Mouse (Mus musculus) small intestine, adult 2 months (tissue): Measurements from ENCODE around the gene Rhoa. TPM values are rescaled to one million over a fixed set of nuclear protein-coding genes. Genes with fewer than 3 reads are reported as not detected.

Source experiments
- H3K27ac ChIP-seq: fragments of 200-500 bp; 2 replicates; pipeline ENCODE4 v1.5.1; 2012; ENCODE audit warnings: low read depth, low read length, control low read depth, inconsistent platforms; ENCODE audit not compliant: insufficient read depth
- H3K27me3 ChIP-seq: fragments of 200-500 bp; 2 replicates; pipeline ENCODE4 v1.6.1; 2012; ENCODE audit warnings: mild to moderate bottlenecking, moderate library complexity, low read length, inconsistent platforms; ENCODE audit not compliant: control insufficient read depth, insufficient read depth
- H3K36me3 ChIP-seq: fragments of 200-500 bp; 2 replicates; pipeline ENCODE4 v1.6.1; 2012; ENCODE audit warnings: mild to moderate bottlenecking, low read length, control low read depth, inconsistent platforms; ENCODE audit not compliant: control insufficient read depth, insufficient read depth
- H3K4me1 ChIP-seq: fragments of 200-500 bp; 2 replicates; pipeline ENCODE4 v1.6.1; 2012; ENCODE audit warnings: low read length, inconsistent platforms, mixed read lengths; ENCODE audit not compliant: control insufficient read depth, insufficient read depth, insufficient read length
- H3K4me3 ChIP-seq: fragments of 200-500 bp; 2 replicates; pipeline ENCODE4 v1.5.1; 2012; ENCODE audit warnings: low read depth, mild to moderate bottlenecking, control low read depth, inconsistent platforms, low read length, moderate library complexity
- CTCF ChIP-seq: fragments of 200-500 bp; IDR thresholded peaks from 2 replicates; pipeline ENCODE4 v1.5.1; 2012; ENCODE audit warnings: low read depth, mild to moderate bottlenecking, control low read depth, inconsistent platforms, low read length, moderate library complexity, mixed read lengths; ENCODE audit not compliant: insufficient replicate concordance, insufficient read length; ENCODE audit errors: extremely low read depth
- POLR2A ChIP-seq: fragments of 200-500 bp; IDR thresholded peaks from 2 replicates; pipeline ENCODE4 v1.6.1; 2012; ENCODE audit warnings: low read depth, mild to moderate bottlenecking, control low read depth, inconsistent platforms, low read length, moderate library complexity
- WGBS: fragments of 180-500 bp; shearing (Covaris S2); methylation state at CpG from one replicate; pipeline ENCODE4 v1.1.7; 2018; 5-methylcytosine and 5-hydroxymethylcytosine counted together
- polyA plus RNA-seq: library from polyadenylated mRNA; depleted of rRNA; stranded (reverse); fragments of >200 nt; gene quantifications from 2 replicates; pipeline ENCODE4 v1.2.3, GENCODE M21; 2012

Rhoa gene
- polyA plus RNA-seq, 1 experiment, result 70.2 TPM

DNA sequence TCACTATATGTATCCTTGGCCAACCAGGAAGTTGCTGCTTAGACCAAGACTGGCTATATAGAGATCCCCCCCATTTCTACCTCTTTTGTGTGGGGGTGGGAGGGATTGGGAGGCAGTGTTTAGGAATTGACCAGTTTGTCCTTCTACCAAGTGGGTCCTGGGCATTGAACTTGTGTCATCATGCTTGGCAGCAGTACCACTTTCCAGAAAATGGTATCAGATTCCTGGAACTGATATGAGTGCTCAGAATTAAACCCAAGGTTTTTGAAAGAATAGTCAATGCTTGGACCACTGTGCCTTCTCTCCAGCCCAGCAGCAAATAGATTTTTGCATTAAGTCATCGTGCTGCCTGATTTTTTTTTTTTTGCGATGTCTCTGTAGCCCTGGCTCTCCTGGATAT is 19.9 kb downstream of the Rhoa start:
- H3K27me3 ChIP-seq, result no peaks in the 10 kb centered on the region
- peaks cover 2% of the 10 kb centered on the region; the same call in 1 of the 2 replicates for H3K4me1 ChIP-seq
- TF ChIP-seq CTCF (no peak), POLR2A (no peak)
- H3K4me3 ChIP-seq, result no peak overlapping the region
- H3K36me3 ChIP-seq, result peaks cover 35% of the 10 kb centered on the region
- 94% methylated on average over 2 of the region's 2 CpGs for WGBS
- no peak overlapping the region for H3K27ac ChIP-seq

DNA sequence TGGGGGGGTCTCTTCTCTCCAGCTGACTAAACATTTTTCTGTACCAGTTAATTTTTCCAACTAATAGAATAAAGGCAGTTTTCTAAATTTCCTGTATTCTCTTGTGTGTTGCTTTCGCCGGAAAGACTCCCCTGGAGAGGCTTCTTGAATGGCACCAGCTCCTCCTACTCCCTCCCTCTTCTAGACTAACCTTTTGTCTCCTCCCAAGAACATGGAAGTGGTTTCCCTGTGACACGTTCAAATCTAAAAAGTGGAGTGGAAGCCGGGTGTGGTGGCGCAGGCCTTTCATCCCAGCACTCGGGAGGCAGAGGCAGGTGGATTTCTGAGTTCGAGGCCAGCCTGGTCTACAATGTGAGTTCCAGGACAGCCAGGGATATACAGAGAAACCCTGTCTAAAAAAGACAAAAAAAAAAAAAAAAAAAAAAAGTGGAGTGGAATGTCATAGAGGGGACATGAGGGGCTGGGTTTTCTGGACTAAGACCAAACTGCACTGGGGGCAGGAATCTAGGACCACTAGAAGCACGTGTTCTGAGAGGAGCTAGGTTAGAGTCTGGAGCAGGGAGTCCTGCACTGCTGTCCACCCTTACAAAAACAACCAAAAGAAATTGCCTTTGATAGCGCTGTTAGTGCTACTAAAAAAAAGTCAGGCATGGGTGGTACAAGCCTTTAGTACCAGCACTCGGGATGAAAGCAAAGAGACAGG is 32.1 kb downstream of the Rhoa start:
- Histone ChIP-seq H3K27me3 (no peaks in the 10 kb centered on the region), H3K4me1 (peaks cover 19% of the 10 kb centered on the region; the same call in 1 of the 2 replicates), H3K4me3 (no peak overlapping the region), H3K27ac (peak overlapping the region; percentile 80), H3K36me3 (peaks cover 28% of the 10 kb centered on the region)
- WGBS, result 55% methylated on average over 10 of the region's 10 CpGs
- TF ChIP-seq POLR2A, result no peak
- no peak for TF ChIP-seq CTCF

DNA sequence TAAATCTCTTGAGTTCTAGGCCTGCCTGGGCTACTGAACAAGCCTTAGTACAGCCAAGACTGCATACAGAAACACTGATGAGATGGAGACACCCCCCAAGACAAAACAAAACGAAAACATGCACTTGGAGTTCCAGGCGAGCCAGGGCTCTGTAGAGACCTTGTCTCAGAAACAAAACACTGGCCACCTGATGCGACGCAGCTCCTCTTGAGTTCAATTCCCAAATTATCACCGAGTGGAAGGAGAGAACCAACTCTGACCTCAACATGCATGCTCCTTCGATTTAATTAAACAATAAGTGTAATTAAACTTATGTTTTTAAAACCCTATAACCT is 32.6 kb downstream of the Rhoa start:
- H3K36me3 ChIP-seq, result peaks cover 24% of the 10 kb centered on the region
- H3K27me3 ChIP-seq, result no peaks in the 10 kb centered on the region

DNA sequence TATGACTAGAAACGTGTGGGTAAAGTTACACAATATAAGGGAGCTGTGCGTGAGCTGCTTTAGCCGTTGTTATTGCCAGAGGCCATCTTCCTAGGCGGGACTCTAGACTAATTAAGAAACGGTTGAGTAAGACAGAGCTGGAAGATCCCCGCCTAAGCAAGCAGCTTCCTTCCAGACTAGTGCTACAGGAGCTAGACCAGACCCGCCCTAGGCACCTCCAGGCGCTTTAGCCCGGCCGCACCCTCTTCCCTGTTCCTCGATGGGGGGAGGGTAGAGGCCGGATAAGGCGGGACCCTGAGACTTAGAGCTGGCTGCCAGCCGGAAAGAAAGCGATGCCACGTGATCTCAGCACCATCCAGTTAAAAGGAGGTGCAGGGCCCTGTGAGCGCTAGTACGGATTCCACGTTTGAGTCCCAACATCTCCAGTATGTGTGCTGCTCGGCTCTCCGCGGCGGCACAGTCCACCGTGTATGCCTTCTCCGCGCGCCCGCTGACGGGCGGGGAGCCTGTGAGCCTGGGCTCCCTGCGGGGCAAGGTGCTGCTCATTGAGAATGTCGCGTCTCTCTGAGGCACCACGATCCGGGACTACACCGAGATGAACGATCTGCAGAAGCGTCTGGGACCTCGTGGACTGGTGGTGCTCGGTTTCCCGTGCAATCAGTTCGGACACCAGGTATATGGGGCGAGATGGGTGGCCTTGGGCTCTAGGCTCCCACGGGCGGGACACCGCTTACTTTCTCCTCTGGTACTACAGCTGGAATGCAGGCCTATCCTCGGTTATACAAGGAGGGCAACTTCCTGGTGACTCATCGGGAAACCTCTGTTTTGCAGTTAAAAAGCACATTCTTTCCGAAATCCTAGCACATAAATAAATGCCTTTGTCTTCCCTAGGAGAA is 33.2 kb downstream of the Rhoa start, which contains the start of gene Gpx1:
Gpx1 (plus strand) TSS at position 18 of the 896 bp plus-strand sequence.
- no peaks in the 10 kb centered on the region for H3K27me3 ChIP-seq
- under 1% methylated on average over 49 of the region's 49 CpGs for WGBS

More for the DNA sequence above, 32.6 kb downstream of the Rhoa start:
- TF ChIP-seq POLR2A (no peak), CTCF (no peak)
- WGBS, result 8% methylated on average over 6 of the region's 6 CpGs
- Histone ChIP-seq H3K27ac (peak overlapping the region; percentile 80), H3K4me3 (no peak overlapping the region), H3K4me1 (peaks cover 21% of the 10 kb centered on the region; the same call in 1 of the 2 replicates)

DNA sequence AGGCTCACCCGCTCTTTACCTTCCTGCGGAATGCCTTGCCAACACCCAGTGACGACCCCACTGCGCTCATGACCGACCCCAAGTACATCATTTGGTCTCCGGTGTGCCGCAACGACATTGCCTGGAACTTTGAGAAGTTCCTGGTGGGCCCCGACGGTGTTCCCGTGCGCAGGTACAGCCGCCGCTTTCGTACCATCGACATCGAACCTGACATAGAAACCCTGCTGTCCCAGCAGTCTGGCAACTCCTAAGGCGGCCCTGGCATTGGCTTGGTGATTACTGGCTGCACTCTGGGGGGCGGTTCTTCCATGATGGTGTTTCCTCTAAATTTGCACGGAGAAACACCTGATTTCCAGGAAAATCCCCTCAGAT is 33.9 kb downstream of the Rhoa start:
- H3K27me3 ChIP-seq, result no peaks in the 10 kb centered on the region
- peaks cover 13% of the 10 kb centered on the region for H3K36me3 ChIP-seq
- peaks cover 24% of the 10 kb centered on the region; the same call in 1 of the 2 replicates for H3K4me1 ChIP-seq
- WGBS, result 3% methylated on average over 20 of the region's 20 CpGs
- peak overlapping the region; percentile 92 for H3K4me3 ChIP-seq
- H3K27ac ChIP-seq, result peak overlapping the region; percentile 98
- no peak for TF ChIP-seq CTCF
- TF ChIP-seq POLR2A, result no peak

More for the DNA sequence above, 33.2 kb downstream of the Rhoa start, which contains the start of gene Gpx1:
- Histone ChIP-seq H3K36me3 (peaks cover 19% of the 10 kb centered on the region), H3K27ac (peak within 1 kb of the TSS; percentile 98), H3K4me1 (peaks cover 21% of the 10 kb centered on the region; the same call in 1 of the 2 replicates), H3K4me3 (peak within 1 kb of the TSS; percentile 92)
- peak; percentile 99 for TF ChIP-seq POLR2A
- no peak for TF ChIP-seq CTCF

DNA sequence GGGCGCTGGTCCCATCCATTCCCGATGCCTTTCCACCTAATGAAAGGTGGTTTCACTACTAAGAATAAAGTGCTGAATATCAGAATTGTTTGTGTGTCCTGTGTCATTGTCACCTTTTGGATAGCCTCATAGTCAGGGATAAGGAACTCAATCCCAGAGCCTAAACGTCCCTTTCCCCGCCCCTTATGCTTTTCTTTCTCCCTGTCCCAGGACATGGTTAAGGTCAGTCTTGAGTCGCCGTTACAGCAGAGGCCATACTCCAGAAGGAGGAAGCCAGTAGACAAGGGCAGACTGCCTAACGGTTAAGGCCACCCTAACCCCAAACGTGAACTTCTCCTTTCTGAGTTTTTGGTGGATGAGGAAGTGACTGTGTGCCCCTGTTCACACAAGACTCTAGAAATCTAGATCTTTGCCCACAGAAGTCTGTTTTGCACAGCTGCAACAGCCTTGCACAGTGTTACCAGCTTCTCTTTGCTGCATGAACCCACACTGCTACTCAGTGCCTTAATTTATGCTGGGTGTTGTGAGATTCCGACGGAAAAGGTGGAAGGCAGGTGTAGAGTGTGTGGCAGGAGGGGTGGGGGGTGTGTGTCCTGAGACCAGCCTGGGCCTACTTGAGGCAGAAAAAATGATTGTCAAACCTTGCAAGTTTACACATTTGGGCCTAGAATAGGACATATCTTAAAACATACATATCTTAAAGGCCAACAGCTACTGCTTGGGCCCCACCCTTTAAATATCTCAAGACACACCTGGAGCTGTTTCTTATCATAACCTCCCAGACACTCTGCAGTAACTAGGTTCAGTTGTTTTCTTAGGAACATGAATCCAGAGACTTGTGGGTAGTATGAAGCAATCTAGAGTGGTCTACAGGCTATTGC is 34.6 kb downstream of the Rhoa start:
- TF ChIP-seq POLR2A (no peak), CTCF (no peak)
- Histone ChIP-seq H3K27me3 (no peaks in the 10 kb centered on the region), H3K27ac (peak overlapping the region; percentile 98), H3K36me3 (peaks cover 7% of the 10 kb centered on the region), H3K4me1 (peaks cover 27% of the 10 kb centered on the region; the same call in 1 of the 2 replicates), H3K4me3 (peak overlapping the region; percentile 92)
- WGBS, result 16% methylated on average over 10 of the region's 10 CpGs
